Comparison of ENCODE assay signal across 20 mouse cellular contexts in genomic region chr6:100096393-100097125, GRCm38 (mm10).
DNase-seq lines count a peak whose midpoint lies in the region; ATAC-seq lines count a peak whose summit lies in the region.
"Had no signal": no experiment of that assay in that cellular context is flagged by ENCODE, and none has a peak within 500 bp of the region (broad histone marks: within the 10 kb centered on the region; RNA-seq: fewer than 3 reads in every experiment).

No protein-coding gene starts in this region.

- peaks cover 6% of the 10 kb centered on the region; the same call in 1 of the 2 replicates for H3K27me3 ChIP-seq in embryonic facial prominence, embryonic 14.5 days (replicated peaks; ENCODE audit: control insufficient read depth, insufficient read depth, low read length)
- peaks cover 45% of the 10 kb centered on the region for H3K27me3 ChIP-seq in embryonic facial prominence, embryonic 10.5 days (replicated peaks; ENCODE audit: low read depth, poor library complexity, severe bottlenecking)
- H3K27me3 ChIP-seq in kidney, embryonic 16.5 days (ENCODE audit: insufficient read depth, low read length), result peaks cover 4% of the 10 kb centered on the region; the same call in 1 of the 2 replicates
- no peaks in the 10 kb centered on the region for H3K27me3 ChIP-seq in liver, embryonic 16.5 days (ENCODE audit: control insufficient read depth, insufficient read depth, low read depth, low read length)
- H3K27me3 ChIP-seq: lung, embryonic 15.5 days had no signal

- peaks cover 12% of the 10 kb centered on the region; the same call in 1 of the 2 replicates for H3K4me1 ChIP-seq in embryonic facial prominence, embryonic 14.5 days (ENCODE audit: control insufficient read depth, insufficient read depth, low read length)
- H3K4me1 ChIP-seq in embryonic facial prominence, embryonic 10.5 days, result peaks cover 9% of the 10 kb centered on the region
- H3K4me1 ChIP-seq in kidney, embryonic 16.5 days (ENCODE audit: insufficient read depth, low read length), result no peaks in the 10 kb centered on the region
- H3K4me1 ChIP-seq in liver, embryonic 16.5 days (ENCODE audit: control insufficient read depth, low read depth, low read length), result peaks cover 6% of the 10 kb centered on the region
- H3K4me1 ChIP-seq: embryonic facial prominence, embryonic 12.5 days; forebrain, embryonic 10.5 days had no signal

- no peak overlapping the region for H3K4me3 ChIP-seq in embryonic facial prominence, embryonic 14.5 days (ENCODE audit: low read depth, low read length)
- H3K4me3 ChIP-seq in embryonic facial prominence, embryonic 10.5 days, result no peak overlapping the region
- no peak overlapping the region for H3K4me3 ChIP-seq in kidney, embryonic 16.5 days (ENCODE audit: low read length)
- no peak overlapping the region for H3K4me3 ChIP-seq in liver, embryonic 16.5 days (ENCODE audit: low read depth, low read length)
- H3K4me3 ChIP-seq: embryonic facial prominence, embryonic 12.5 days; forebrain, embryonic 10.5 days; layer of hippocampus, adult 2 months; limb, embryonic 10.5 days; lung, embryonic 15.5 days had no signal

- no peak for DNase-seq in embryonic facial prominence, embryonic 14.5 days (ENCODE audit: low spot score)
- DNase-seq in embryonic facial prominence, embryonic 10.5 days (ENCODE audit: low spot score), result no peak
- DNase-seq in lung, postnatal 36 days, result peak; percentile 7
- no peak for DNase-seq in lung, postnatal 4 days
- no peak for DNase-seq in cerebellum, adult 9-11 months
- DNase-seq in cerebellum, postnatal 25 days, result no peak
- DNase-seq: adrenal gland, postnatal 14 days; cerebellum, adult 18-20 months; gastrocnemius, postnatal 10 days; heart, adult 18-20 months; spleen, adult 18-20 months; thymus, postnatal 14 days had no signal

- H3K36me3 ChIP-seq in embryonic facial prominence, embryonic 14.5 days (ENCODE audit: control insufficient read depth, insufficient read depth, low read length), result no peaks in the 10 kb centered on the region
- H3K36me3 ChIP-seq in embryonic facial prominence, embryonic 10.5 days (replicated peaks), result no peaks in the 10 kb centered on the region
- no peaks in the 10 kb centered on the region for H3K36me3 ChIP-seq in kidney, embryonic 16.5 days (ENCODE audit: insufficient read depth, low read length)
- H3K36me3 ChIP-seq in liver, embryonic 16.5 days (ENCODE audit: control insufficient read depth, insufficient read depth), result no peaks in the 10 kb centered on the region
- H3K36me3 ChIP-seq: embryonic facial prominence, embryonic 12.5 days; forebrain, embryonic 10.5 days; limb, embryonic 10.5 days; lung, embryonic 15.5 days had no signal

- 64% methylated on average over 13 of the region's 13 CpGs for WGBS in embryonic facial prominence, embryonic 14.5 days
- WGBS in embryonic facial prominence, embryonic 10.5 days, result 81% methylated on average over 13 of the region's 13 CpGs
- WGBS in kidney, embryonic 16.5 days, result 75% methylated on average over 13 of the region's 13 CpGs
- 58% methylated on average over 13 of the region's 13 CpGs for WGBS in liver, embryonic 16.5 days (ENCODE audit: insufficient replicate concordance)

- H3K9ac ChIP-seq in embryonic facial prominence, embryonic 14.5 days (ENCODE audit: low read depth, low read length), result no peak overlapping the region
- no peak overlapping the region for H3K9ac ChIP-seq in kidney, embryonic 16.5 days (replicated peaks; ENCODE audit: low read length)
- no peak overlapping the region for H3K9ac ChIP-seq in liver, embryonic 16.5 days (ENCODE audit: low read depth, low read length)
- H3K9ac ChIP-seq: embryonic facial prominence, embryonic 12.5 days; lung, embryonic 15.5 days had no signal

- H3K4me2 ChIP-seq in embryonic facial prominence, embryonic 14.5 days (ENCODE audit: low read depth, low read length), result no peak overlapping the region
- H3K4me2 ChIP-seq in kidney, embryonic 16.5 days (replicated peaks; ENCODE audit: low read depth, low read length), result no peak overlapping the region
- H3K4me2 ChIP-seq in liver, embryonic 16.5 days (ENCODE audit: low read depth, low read length), result no peak overlapping the region
- H3K4me2 ChIP-seq: embryonic facial prominence, embryonic 12.5 days; lung, embryonic 15.5 days had no signal

- H3K9me3 ChIP-seq in embryonic facial prominence, embryonic 14.5 days (ENCODE audit: control insufficient read depth, low read length), result no peaks in the 10 kb centered on the region
- H3K9me3 ChIP-seq in embryonic facial prominence, embryonic 10.5 days, result no peaks in the 10 kb centered on the region
- no peaks in the 10 kb centered on the region for H3K9me3 ChIP-seq in kidney, embryonic 16.5 days (ENCODE audit: low read length)
- H3K9me3 ChIP-seq in liver, embryonic 16.5 days (replicated peaks; ENCODE audit: control insufficient read depth, low read length), result no peaks in the 10 kb centered on the region
- H3K9me3 ChIP-seq: embryonic facial prominence, embryonic 12.5 days; forebrain, embryonic 10.5 days; limb, embryonic 10.5 days; lung, embryonic 15.5 days had no signal

- H3K27ac ChIP-seq in embryonic facial prominence, embryonic 14.5 days (replicated peaks; ENCODE audit: low read depth, low read length), result peak overlapping the region; percentile 21
- H3K27ac ChIP-seq in embryonic facial prominence, embryonic 10.5 days (replicated peaks), result no peak overlapping the region
- no peak overlapping the region for H3K27ac ChIP-seq in kidney, embryonic 16.5 days (ENCODE audit: low read length)
- no peak overlapping the region for H3K27ac ChIP-seq in liver, embryonic 16.5 days (ENCODE audit: low read length)
- H3K27ac ChIP-seq: embryonic facial prominence, embryonic 12.5 days; forebrain, embryonic 10.5 days; layer of hippocampus, adult 2 months; limb, embryonic 10.5 days; lung, embryonic 15.5 days had no signal

- ATAC-seq in embryonic facial prominence, embryonic 14.5 days (ENCODE audit: low read depth), result no peak
- 0 out of 2 replicates have a peak, but pooled peaks have one; percentile 57 for ATAC-seq in kidney, embryonic 16.5 days (ENCODE audit: low FRiP score, low TSS enrichment)
- peak; percentile 31; the same call in 1 of the 2 replicates for ATAC-seq in liver, embryonic 16.5 days (ENCODE audit: low read depth)
- ATAC-seq: CD4-positive, CD25-positive, alpha-beta regulatory T cell, adult 4 months had no signal
